Mouse (Mus musculus) heart, adult 2 months (tissue): ENCODE measurements around the gene Arhgap23.

Source experiments
- CTCF ChIP-seq: fragments of 200-600 bp; IDR thresholded peaks from 2 replicates; pipeline ENCODE4 v1.8.1; 2022; ENCODE audit warnings: antibody characterized with exemption, mild to moderate bottlenecking, moderate library complexity
- EP300 ChIP-seq: fragments of 200-500 bp; IDR thresholded peaks from 2 replicates; pipeline ENCODE4 v1.6.1; 2011; ENCODE audit warnings: low read depth, low read length, control low read depth; ENCODE audit not compliant: insufficient read depth

- TF ChIP-seq EP300: no peak
- no peak for TF ChIP-seq CTCF
Observed at GRCm38 (mm10) chr11:97441036-97441657, 25.8 kb downstream of the Arhgap23 start.
